Mouse (Mus musculus) heart, postnatal 10 days (tissue): Measurements from ENCODE around the gene Cd5l. TPM values are rescaled to one million over a fixed set of nuclear protein-coding genes. Genes with fewer than 3 reads are reported as not detected.
A peak's percentile ranks its signal among the peaks of the same experiment; 100 is the strongest.

Experiments
- DNase-seq, 2 experiments: peaks; one replicate each; pipeline ENCODE4 v3.0.0; 2021
- intact Hi-C: fragments of 180-260 bp; cut with DNase I; formaldehyde crosslinking; loops from one replicate; pipeline ENCODE4 v1.15.1; 2025
- total RNA-seq, 2 experiments: library from RNA; stranded (reverse); gene quantifications; 2 replicates each; pipeline ENCODE4 v1.2.3; 2021

The Cd5l gene
- total RNA-seq, 2 experiments from 2014 or later = 0.30 TPM; not detected in 1

DNA sequence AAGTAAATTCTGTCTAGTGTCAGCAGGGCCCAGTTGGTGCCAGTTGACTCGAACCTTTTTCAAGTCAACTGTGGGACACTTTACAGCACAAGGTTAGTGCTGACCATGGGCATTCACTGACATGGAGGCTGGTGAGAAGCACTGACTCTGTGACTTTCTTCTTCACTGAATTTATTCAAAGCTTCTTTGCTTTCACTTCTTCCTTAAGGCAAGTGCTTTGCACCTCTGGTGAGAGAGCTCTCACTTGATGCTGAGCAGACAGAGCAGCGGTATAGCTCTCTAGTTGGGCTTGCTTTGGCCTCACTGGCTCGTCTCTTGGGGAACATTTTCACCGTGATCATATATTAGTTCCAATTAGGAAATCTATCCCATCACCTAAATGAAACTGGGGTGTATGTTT lies 42.2 kb downstream of the Cd5l start:
- intact Hi-C loops = no loop called here
- no peak for DNase-seq

- DNase-seq = no peak
These were observed 43.6 kb downstream of the Cd5l start for GRCm38 (mm10) chr3:87401321-87401720.

DNA sequence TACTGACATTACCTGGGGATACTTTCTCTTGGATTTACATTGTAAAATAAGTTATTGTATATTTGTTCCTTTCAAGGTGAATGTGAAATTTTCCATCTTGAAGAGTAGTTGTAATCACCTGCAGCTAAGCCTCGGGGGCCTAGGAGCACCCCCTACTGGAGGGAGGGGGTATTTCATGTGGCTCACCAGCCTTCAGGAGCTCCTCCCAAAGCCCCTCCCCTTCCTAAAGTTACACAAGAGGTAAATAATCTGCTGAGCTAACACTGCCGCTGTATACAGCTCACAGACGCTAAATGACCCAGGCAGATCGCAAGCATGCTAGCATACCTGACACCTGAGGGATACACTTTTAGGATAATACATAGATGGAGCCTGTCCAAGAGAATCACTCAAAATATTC lies 50.5 kb downstream of the Cd5l start:
- peak; percentile 13 to 19 for DNase-seq
- intact Hi-C loops = loop anchor here (5.0 kb wide), 1 partner anchor 166 kb away; no protein-coding TSS in a partner anchor

More at GRCm38 (mm10) chr3:87401321-87401720, 43.6 kb downstream of the Cd5l start:
- intact Hi-C loops = no loop called here

- intact Hi-C loops = loop anchor here (1.0 to 5.0 kb wide), 2 partner anchors 153 to 167 kb away; no protein-coding TSS in a partner anchor
- DNase-seq = peak in 1 of 2 experiments; percentile 9
These were observed 51.7 kb downstream of the Cd5l start for GRCm38 (mm10) chr3:87409196-87409935.

DNA sequence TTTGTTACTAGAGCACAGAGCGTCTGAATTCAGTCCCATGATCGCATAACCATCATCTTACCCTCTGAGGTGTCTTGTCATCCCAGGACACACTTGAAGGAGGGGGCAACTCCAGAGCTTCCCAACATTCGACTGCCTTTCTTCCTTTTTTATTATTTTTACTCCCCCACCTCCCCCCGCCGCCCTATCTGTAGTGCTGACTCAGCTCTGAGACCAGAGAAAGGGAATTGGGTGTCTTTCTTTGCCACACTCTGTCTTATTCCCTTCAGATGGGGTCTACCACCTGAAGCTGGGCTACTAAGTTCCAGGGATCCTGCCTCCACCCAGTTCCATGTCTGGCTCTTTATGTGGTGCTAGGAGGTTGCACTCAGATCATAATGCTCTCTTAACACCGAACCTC lies 52.9 kb downstream of the Cd5l start:
- no peak for DNase-seq
- intact Hi-C loops = loop anchor here (1.0 kb wide), 1 partner anchor 89 kb away; no protein-coding TSS in a partner anchor

GRCm38 (mm10) chr3:87411150-87411549 lies 53.5 kb downstream of the Cd5l start:
- intact Hi-C loops = loop anchor here (1.0 kb wide), 1 partner anchor 88 kb away; no protein-coding TSS in a partner anchor
- DNase-seq = peak; percentile 29 to 49

DNA sequence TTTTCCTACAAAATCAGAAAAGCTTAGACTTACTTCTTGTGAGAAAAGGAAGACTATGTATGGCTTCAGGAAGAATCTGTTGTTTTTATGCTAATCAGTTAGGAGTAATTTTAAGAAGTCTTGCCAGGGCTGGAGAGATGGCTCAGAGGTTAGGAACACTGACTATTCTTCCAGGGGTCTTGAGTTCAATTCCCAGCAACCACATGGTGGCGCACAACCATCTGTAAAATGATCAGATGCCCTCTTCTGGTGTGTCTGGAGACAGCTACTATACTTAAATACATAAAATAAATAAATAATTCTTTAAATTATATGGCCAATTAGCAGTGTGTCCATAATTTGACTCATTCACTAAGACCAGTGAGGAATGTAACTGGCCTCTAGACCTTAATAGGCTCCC lies 63.0 kb downstream of the Cd5l start:
- intact Hi-C loops = no loop called here
- no peak for DNase-seq

Other genes with a start within 250 kb of the Cd5l start
- 10 to 100 TPM; 12.8 to 14.8 TPM for gene Kirrel, start 183.1 kb upstream of the Cd5l start, total RNA-seq
- gene Fcrls, start 94.1 kb upstream of the Cd5l start, total RNA-seq = 10 to 100 TPM in 1 of 2 experiments, 1 to 10 TPM in 1; 9.7 to 10.2 TPM
- gene Fcrl1, start 18.5 kb downstream of the Cd5l start, total RNA-seq = under 1 TPM in 1 of 2 experiments, not detected in 1; 0.32 TPM
- gene Fcrl5, start 77.9 kb downstream of the Cd5l start, total RNA-seq = not detected
- 10 to 100 TPM; 17.1 to 18.3 TPM for gene Etv3, start 167.5 kb downstream of the Cd5l start, total RNA-seq